Mouse (Mus musculus) heart, embryonic 12.5 days (tissue): ENCODE measurements at regions not wholly inside any gene's neighbourhood (a gene's known extent, or its start where the extent isn't known, plus 50 kb on each side); places are given as distances from the start of the nearest gene placed in this dataset.

Source experiments
- ATAC-seq: fragments of 200-750 bp; cut with Nextera tagmentation; 2 replicates; pipeline ENCODE4 v1.8.0; 2017; ENCODE audit warnings: moderate TSS enrichment, moderate library complexity; ENCODE audit not compliant: insufficient number of reproducible peaks, low FRiP score
- H3K27ac ChIP-seq: fragments of 300-500 bp; sonication (generic); 2 replicates; pipeline ENCODE4 v1.5.1; 2016; ENCODE audit warnings: mild to moderate bottlenecking, moderate library complexity; ENCODE audit not compliant: poor library complexity, severe bottlenecking
- H3K27me3 ChIP-seq: fragments of 300-500 bp; sonication (generic); replicated peaks from 2 replicates; pipeline ENCODE4 v1.6.1; 2016; ENCODE audit warnings: mild to moderate bottlenecking, moderate library complexity
- H3K36me3 ChIP-seq: fragments of 300-500 bp; sonication (generic); 2 replicates; pipeline ENCODE4 v1.6.1; 2016; ENCODE audit warnings: mild to moderate bottlenecking, moderate library complexity
- H3K4me1 ChIP-seq: fragments of 300-500 bp; sonication (generic); replicated peaks from 2 replicates; pipeline ENCODE4 v1.6.1; 2016; ENCODE audit warnings: mild to moderate bottlenecking
- H3K4me2 ChIP-seq: fragments of 300-500 bp; sonication (generic); 2 replicates; pipeline ENCODE4 v1.6.1; 2016; ENCODE audit warnings: mild to moderate bottlenecking, moderate library complexity
- H3K4me3 ChIP-seq: fragments of 300-500 bp; sonication (generic); 2 replicates; pipeline ENCODE4 v1.5.1; 2016; ENCODE audit warnings: mild to moderate bottlenecking
- H3K9ac ChIP-seq: fragments of 300-500 bp; sonication (generic); 2 replicates; pipeline ENCODE4 v1.6.1; 2016; ENCODE audit warnings: mild to moderate bottlenecking, moderate library complexity
- H3K9me3 ChIP-seq: fragments of 300-500 bp; sonication (generic); replicated peaks from 2 replicates; pipeline ENCODE4 v1.6.1; 2016; ENCODE audit warnings: mild to moderate bottlenecking, moderate library complexity
- WGBS: fragments of 180-500 bp; shearing (Covaris S2); methylation state at CpG from one replicate; pipeline ENCODE4 v1.1.7; 2016; 5-methylcytosine and 5-hydroxymethylcytosine counted together

DNA sequence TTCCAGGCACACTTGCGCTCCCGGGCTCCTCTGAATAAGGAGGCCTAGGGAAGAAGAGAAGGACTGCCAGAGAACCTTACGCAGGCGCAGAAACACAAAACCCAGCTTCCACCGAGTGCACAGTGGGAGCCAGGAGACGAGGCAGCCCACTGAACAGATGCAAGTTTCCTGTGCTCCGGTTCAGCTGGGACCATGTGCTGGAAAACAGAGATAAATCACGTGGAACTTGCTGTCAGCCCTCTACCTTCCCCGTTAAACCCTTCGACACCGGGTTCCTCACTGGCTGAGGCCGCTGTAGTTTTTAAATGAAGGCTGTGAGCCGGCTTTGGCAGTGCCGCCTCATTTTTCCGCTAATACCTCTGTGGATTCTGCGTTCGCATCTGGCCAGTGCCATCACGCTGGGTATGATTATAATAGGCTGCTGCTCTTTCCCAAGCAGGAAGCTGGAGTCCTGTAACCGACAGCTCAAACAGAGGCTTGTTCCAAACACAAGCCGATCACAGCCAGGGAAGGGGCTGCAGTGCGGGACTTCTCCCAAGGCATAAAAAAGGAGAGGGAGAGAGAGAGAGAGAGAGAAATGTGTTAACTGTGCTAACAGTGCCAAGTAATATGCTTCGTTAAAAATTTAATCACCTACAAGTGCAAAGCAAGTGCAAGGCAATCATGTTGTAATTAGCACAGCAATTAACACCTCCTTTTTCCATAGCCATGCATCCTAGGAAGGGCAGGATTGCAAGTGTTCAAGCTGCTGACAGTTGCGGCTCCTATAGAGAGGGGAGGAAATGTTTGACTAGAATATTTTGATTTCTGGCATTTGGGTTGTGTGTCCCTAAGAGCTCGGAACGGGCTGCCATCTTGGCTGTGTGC lies 131.5 kb downstream of the Tfap2a start:
- no peak for ATAC-seq

GRCm38 (mm10) chr13:40605686-40606404 lies 132.3 kb downstream of the Tfap2a start:
- Histone ChIP-seq H3K4me2 (peak overlapping the region; percentile 57), H3K4me3 (peak overlapping the region; percentile 26), H3K9ac (no peak overlapping the region), H3K27me3 (no peaks in the 10 kb centered on the region), H3K4me1 (no peaks in the 10 kb centered on the region), H3K36me3 (no peaks in the 10 kb centered on the region), H3K9me3 (no peaks in the 10 kb centered on the region), H3K27ac (no peak overlapping the region)
- no peak for ATAC-seq
- 50% methylated on average over 16 of the region's 16 CpGs for WGBS

More for the DNA sequence above, 131.5 kb downstream of the Tfap2a start:
- no peaks in the 10 kb centered on the region for H3K9me3 ChIP-seq
- H3K27ac ChIP-seq, result no peak overlapping the region
- no peak overlapping the region for H3K9ac ChIP-seq
- WGBS, result 56% methylated on average over 25 of the region's 25 CpGs
- H3K4me1 ChIP-seq, result no peaks in the 10 kb centered on the region
- no peaks in the 10 kb centered on the region for H3K36me3 ChIP-seq
- H3K4me2 ChIP-seq, result peak overlapping the region; percentile 57
- H3K4me3 ChIP-seq, result peak overlapping the region; percentile 26
- no peaks in the 10 kb centered on the region for H3K27me3 ChIP-seq

DNA sequence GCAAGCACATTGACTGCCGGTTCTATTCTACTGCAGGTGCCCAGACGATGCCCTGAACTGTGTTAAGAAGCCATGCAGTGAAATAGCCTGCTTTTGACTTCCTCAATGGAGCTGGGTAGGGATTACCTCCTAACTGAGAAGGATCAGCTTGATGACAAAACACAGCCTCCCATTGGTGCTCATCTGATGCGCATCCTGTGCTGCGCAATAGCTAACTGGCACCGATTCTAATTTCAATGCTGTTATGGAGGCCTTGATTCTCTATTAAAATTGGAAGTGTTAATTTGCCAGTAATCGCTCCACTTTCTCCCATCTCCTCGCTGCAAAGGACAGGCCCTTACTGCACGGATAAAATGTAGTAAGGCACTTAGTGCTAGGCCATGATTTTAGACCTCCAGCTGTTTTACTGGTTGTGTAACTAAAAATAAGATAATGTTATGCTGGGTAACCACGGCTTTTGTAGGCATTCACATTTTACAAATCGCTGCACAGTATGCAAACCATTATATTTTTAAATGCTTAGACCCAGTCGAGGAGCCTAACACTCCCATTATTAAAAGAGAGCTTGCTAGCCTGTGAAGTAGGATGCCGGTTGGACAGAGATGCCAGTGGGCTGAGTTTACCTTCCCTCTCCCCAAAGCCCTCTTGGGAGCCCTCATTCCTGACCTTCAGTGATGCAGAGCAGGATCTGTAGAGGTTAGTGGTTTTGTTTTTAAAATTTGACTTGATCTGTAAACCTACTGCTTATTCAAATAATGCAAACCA lies 163.0 kb downstream of the Tfap2a start:
- no peak overlapping the region for H3K27ac ChIP-seq
- no peaks in the 10 kb centered on the region for H3K27me3 ChIP-seq
- no peaks in the 10 kb centered on the region for H3K9me3 ChIP-seq
- 83% methylated on average over 12 of the region's 12 CpGs for WGBS
- no peaks in the 10 kb centered on the region for H3K36me3 ChIP-seq
- no peak for ATAC-seq
- H3K9ac ChIP-seq, result no peak overlapping the region
- H3K4me3 ChIP-seq, result no peak overlapping the region
- no peak overlapping the region for H3K4me2 ChIP-seq
- H3K4me1 ChIP-seq, result no peaks in the 10 kb centered on the region

- Histone ChIP-seq H3K27me3 (no peaks in the 10 kb centered on the region), H3K4me2 (no peak overlapping the region), H3K9me3 (no peaks in the 10 kb centered on the region), H3K4me1 (no peaks in the 10 kb centered on the region), H3K9ac (no peak overlapping the region), H3K4me3 (no peak overlapping the region), H3K36me3 (no peaks in the 10 kb centered on the region), H3K27ac (no peak overlapping the region)
- 54% methylated on average over 5 of the region's 5 CpGs for WGBS
- ATAC-seq, result no peak
Observed at GRCm38 (mm10) chr13:40569461-40569860, 168.7 kb downstream of the Tfap2a start.

- H3K27ac ChIP-seq, result no peak overlapping the region
- no peaks in the 10 kb centered on the region for H3K4me1 ChIP-seq
- no peak overlapping the region for H3K4me2 ChIP-seq
- H3K9ac ChIP-seq, result no peak overlapping the region
- H3K4me3 ChIP-seq, result no peak overlapping the region
- WGBS, result 64% methylated on average over 3 of the region's 3 CpGs
- no peak for ATAC-seq
- no peaks in the 10 kb centered on the region for H3K36me3 ChIP-seq
- H3K27me3 ChIP-seq, result no peaks in the 10 kb centered on the region
- no peaks in the 10 kb centered on the region for H3K9me3 ChIP-seq
Observed at GRCm38 (mm10) chr13:40567821-40568220, 170.4 kb downstream of the Tfap2a start.

GRCm38 (mm10) chr13:40564351-40564750 lies 173.8 kb downstream of the Tfap2a start:
- H3K27me3 ChIP-seq, result no peaks in the 10 kb centered on the region
- no peaks in the 10 kb centered on the region for H3K36me3 ChIP-seq
- H3K4me3 ChIP-seq, result no peak overlapping the region

DNA sequence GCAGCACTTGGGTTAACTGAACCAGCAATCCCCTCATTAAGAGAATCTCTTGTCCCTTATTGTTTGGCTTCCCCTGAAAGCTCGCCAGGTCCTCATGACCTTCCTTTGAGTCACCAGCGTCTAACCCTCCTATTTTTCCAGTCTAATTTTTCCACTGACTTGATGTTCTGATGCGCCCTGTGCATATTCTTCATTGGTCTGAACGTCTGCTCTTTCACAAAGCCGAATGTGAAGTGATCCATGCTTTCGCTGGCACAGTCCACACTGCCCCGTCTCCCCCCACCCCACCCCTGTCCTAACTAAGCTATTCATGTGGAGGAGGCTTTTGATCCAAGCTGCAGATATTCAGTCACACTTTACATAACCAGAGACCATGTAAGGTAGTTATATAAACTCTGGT lies 183.8 kb downstream of the Tfap2a start:
- no peak overlapping the region for H3K9ac ChIP-seq
- H3K4me2 ChIP-seq, result no peak overlapping the region
- H3K36me3 ChIP-seq, result no peaks in the 10 kb centered on the region
- 79% methylated on average over 7 of the region's 7 CpGs for WGBS
- no peaks in the 10 kb centered on the region for H3K4me1 ChIP-seq
- no peak overlapping the region for H3K4me3 ChIP-seq
- no peak overlapping the region for H3K27ac ChIP-seq
- ATAC-seq, result no peak
- no peaks in the 10 kb centered on the region for H3K9me3 ChIP-seq
- H3K27me3 ChIP-seq, result no peaks in the 10 kb centered on the region

More at GRCm38 (mm10) chr13:40564351-40564750, 173.8 kb downstream of the Tfap2a start:
- no peak overlapping the region for H3K27ac ChIP-seq
- H3K4me1 ChIP-seq, result no peaks in the 10 kb centered on the region
- no peaks in the 10 kb centered on the region for H3K9me3 ChIP-seq
- no peak overlapping the region for H3K9ac ChIP-seq
- ATAC-seq, result no peak
- H3K4me2 ChIP-seq, result no peak overlapping the region

GRCm38 (mm10) chr13:40525501-40525900 lies 164.3 kb upstream of the Ofcc1 start:
- Histone ChIP-seq H3K4me3 (no peak overlapping the region), H3K27me3 (no peaks in the 10 kb centered on the region), H3K4me1 (no peaks in the 10 kb centered on the region), H3K9ac (no peak overlapping the region), H3K9me3 (no peaks in the 10 kb centered on the region), H3K36me3 (no peaks in the 10 kb centered on the region), H3K27ac (no peak overlapping the region), H3K4me2 (no peak overlapping the region)
- ATAC-seq, result no peak

GRCm38 (mm10) chr13:40523115-40523514 lies 161.9 kb upstream of the Ofcc1 start:
- Histone ChIP-seq H3K27me3 (no peaks in the 10 kb centered on the region), H3K4me3 (no peak overlapping the region), H3K4me2 (no peak overlapping the region), H3K9ac (no peak overlapping the region), H3K9me3 (no peaks in the 10 kb centered on the region), H3K36me3 (no peaks in the 10 kb centered on the region), H3K27ac (no peak overlapping the region), H3K4me1 (no peaks in the 10 kb centered on the region)
- no peak for ATAC-seq
- WGBS, result 60% methylated on average over 2 of the region's 2 CpGs

DNA sequence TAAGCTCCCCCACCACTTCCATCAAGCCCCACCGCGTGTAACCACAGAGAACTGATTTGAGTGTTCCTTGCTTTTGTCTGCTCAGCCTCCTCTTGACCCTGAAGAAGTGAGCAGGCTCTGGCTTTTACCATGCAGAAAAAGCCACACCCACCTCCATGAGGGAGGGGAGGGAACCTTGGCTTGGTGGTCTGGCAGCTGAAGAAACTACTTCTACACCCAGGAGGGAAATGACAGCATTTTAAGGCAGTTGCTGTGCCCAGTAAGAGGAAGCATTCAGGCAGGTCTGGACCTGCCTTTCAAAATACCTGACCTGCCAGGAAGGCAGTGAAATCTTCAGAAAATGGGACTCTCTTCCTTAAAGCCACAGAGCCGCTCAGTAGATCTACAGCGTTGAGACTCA lies 156.9 kb upstream of the Ofcc1 start:
- 63% methylated on average over 4 of the region's 4 CpGs for WGBS

DNA sequence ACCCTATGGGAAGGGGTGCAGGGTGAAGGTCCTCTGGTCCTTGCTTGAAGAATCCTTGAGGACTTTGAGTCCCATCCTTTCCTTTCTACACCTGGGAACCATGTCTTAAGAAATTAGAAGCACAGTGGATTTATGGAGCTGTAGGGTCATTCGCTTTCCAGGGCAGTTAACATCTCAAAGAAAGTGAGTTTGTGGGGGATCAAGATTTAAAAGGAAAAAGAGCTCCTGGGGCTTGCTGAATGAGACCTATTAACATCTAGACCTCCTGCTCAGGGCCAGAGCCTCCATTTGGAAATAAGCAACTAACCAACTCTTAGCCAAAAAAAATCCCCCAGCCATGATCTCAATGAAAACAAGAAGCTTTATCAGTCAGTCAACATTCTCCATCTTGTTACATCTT lies 148.0 kb upstream of the Ofcc1 start:
- H3K27ac ChIP-seq, result no peak overlapping the region
- H3K4me2 ChIP-seq, result no peak overlapping the region
- H3K4me1 ChIP-seq, result no peaks in the 10 kb centered on the region
- no peaks in the 10 kb centered on the region for H3K27me3 ChIP-seq
- H3K9ac ChIP-seq, result no peak overlapping the region
- ATAC-seq, result no peak
- no peak overlapping the region for H3K4me3 ChIP-seq
- no peaks in the 10 kb centered on the region for H3K9me3 ChIP-seq
- WGBS, result 54% methylated on average over 1 of the region's 1 CpGs
- H3K36me3 ChIP-seq, result no peaks in the 10 kb centered on the region

More for the DNA sequence above, 156.9 kb upstream of the Ofcc1 start:
- no peaks in the 10 kb centered on the region for H3K9me3 ChIP-seq
- H3K27me3 ChIP-seq, result no peaks in the 10 kb centered on the region
- H3K36me3 ChIP-seq, result no peaks in the 10 kb centered on the region
- H3K4me1 ChIP-seq, result no peaks in the 10 kb centered on the region
- no peak overlapping the region for H3K4me3 ChIP-seq
- H3K9ac ChIP-seq, result no peak overlapping the region
- H3K4me2 ChIP-seq, result no peak overlapping the region
- no peak for ATAC-seq
- no peak overlapping the region for H3K27ac ChIP-seq
